Mouse (Mus musculus): ENCODE results near the gene Gng8. TPM values are rescaled to one million over a fixed set of nuclear protein-coding genes. Genes with fewer than 3 reads are reported as not detected.

The Gng8 gene
- not detected for polyA plus RNA-seq (2017; shearing (Covaris generic))

DNA sequence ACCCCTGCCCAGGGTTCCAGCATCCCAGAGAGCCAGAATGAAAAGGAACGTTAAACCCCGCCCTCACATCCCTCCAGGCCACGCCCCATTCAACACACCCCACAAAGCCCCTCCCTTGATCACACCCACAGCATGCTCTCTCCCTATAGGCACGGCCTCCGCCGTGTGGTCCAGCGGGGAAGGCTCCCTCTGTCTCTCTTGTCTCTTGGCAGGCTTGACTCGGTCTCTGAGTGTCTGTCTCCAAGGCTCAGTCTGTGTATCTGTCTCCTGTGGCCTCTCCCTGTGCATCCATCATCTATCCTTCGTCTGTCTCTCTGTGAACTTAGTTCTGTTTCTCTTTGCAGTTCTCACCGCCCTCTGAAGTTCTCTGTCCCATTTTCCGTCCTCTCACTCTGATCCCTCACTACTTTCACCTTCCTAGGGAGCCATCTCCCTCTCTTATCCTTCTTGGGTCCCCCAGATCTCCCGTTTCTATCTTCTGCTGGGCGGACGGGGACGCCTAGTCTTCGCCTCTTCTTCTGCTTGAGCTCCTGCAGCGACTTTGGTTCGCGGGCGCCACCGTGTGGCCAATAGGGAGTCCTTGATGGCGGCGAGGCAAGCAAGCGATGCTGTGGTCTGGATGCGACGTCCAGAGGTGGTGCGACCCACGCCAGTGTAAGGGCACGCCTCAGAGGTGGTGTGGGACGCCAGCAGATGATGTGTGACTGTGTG lies at the start of gene Gng8:
TSS of gene Gng8 (plus strand) at position 146 of the 711 bp plus-strand sequence.

DNA sequence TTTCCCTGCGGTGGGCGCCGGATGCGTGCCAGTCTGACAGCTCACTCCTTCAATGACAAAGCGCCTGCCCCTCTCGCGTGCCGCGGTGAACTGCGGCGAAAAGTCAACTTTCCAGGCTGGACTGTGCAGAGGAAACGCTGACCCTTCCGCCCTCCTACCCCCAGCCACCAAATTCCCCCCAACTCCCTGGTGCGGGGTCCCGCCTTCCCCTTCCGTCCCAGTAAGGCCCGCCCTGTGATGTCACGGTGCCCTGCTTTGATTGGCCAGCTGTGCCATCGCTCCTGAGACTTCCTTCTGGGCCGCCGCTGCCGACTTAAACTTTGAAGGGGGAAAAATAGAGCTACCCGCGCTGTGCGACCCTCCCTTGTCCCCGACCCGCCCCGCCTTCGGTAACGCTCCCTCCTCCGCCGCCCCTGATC lies 48.9 kb upstream of the Gng8 start, which contains the start of gene Prkd2:
TSS of gene Prkd2 (plus strand) at position 258 of the 419 bp plus-strand sequence.

DNA sequence AGATGAGACGGTGACA lies 16.5 kb upstream of the Gng8 start, which contains the start of gene Dact3:
TSS of gene Dact3 (plus strand) at position 8 of the 16 bp plus-strand sequence.

DNA sequence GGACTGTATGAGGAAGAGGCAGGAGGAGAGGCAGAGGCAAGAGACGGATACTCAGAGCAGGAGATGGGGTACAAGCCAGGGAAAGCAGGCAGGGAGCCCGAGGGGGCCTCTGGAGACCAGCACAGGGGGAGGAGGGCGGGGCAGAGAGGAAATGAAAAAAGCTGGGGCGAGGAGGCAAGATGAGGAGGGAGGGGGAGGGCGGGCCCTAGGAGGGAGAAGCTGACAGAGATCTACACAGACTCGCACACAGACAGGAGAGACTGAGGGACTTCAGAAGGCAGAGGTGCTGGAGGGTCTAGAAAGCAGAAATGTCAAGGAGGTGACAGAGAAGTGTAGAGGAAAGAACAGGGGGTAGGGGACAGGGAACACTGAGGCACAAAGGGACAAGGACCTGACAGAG lies 14.7 kb downstream of the Gng8 start, which contains the start of gene Ptgir:
TSS of gene Ptgir (plus strand) at position 210 of the 400 bp plus-strand sequence.

DNA sequence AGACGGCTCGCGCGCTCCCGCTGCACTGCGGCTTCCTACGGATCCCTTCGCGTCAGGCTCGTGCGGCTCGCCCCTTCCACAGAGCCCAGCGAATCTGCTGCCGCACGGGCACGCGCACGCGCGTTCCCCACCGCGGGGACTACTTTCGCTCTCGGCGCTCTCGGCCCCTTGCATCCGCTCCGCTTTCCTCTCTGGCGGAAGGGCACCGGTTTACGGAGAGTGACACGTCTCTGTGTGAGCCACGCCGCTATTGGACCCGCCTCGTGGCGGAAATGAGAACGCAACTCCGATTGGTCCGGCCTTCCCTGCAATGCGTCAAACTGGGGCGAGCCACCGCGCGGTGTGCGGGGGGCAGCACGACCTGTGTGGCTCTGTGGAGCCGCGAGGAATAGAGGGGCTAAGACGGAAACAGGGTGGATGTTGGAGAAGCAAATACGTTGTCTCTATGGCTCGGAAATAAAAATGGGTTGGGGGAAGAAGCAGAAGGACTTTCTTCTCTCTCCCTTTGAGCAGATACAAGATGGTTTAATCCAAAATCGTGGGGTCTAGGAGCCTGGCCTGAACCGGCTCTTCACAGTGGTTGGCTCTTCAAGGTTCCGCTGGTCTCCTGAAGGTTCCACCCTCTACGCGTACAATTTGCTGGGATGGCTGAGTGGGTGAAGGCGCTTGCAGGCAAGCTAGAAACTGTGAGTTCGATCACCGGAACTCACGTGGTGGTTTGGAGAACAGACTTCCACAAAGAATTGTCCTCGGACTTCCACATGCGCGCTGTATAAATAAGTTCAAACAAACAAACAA lies 32.6 kb downstream of the Gng8 start, which contains the start of gene Calm3:
TSS of gene Calm3 (minus strand) at position 78 of the 798 bp plus-strand sequence.

DNA sequence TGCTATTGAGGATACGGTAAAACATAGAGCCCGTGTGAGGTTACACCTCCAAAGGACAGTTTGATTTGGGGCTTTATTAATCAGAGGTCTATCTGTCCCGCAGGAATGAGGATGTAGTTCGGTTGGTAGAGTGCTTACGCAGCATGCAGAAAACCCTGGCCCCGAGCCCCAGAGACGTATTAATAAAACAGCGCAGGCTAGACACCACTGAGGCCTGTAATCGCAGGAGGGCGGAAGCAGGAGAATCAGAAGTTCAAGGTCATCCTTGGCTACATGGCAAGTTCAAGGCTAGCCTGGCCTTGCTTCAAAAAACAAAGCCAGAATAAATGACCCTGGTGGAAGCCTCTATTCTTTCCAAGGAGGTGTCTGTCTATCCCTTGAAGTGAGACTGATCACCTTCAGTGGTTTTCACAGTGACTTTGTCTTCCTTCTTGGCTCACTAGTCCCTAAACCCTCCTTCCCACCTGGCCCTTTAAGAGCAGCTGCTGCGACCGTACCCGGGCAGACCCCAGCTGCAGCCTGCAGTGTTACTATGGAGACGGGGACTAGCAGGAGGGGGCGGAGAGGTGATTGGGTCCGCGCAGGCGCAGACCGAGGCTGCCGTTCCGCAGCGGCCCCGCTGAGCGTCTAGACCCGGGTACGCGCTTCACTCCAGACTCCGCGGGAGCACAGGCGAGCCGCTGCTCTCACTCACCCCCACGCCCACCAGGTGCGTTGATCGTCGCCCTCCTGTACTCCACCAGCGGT lies 52.6 kb downstream of the Gng8 start, which contains the start of gene Pnmal2:
TSS of gene Pnmal2 (plus strand) at position 622 of the 747 bp plus-strand sequence.

Other genes starting within 250 kb of the Gng8 start
- not detected for gene Ceacam15, start 216.1 kb upstream of the Gng8 start, polyA plus RNA-seq (2017; shearing (Covaris generic))
- gene Ceacam9, start 169.9 kb upstream of the Gng8 start, polyA plus RNA-seq (2017; shearing (Covaris generic)): not detected
- gene Ap2s1, start 153.4 kb upstream of the Gng8 start, polyA plus RNA-seq (2017; shearing (Covaris generic)): 85.8 TPM
- gene Slc1a5, start 110.4 kb upstream of the Gng8 start, polyA plus RNA-seq (2017; shearing (Covaris generic)): 258 TPM
- gene Strn4, start 75.9 kb upstream of the Gng8 start, polyA plus RNA-seq (2017; shearing (Covaris generic)): 79.3 TPM
- gene Fkrp, start 75.1 kb upstream of the Gng8 start, polyA plus RNA-seq (2017; shearing (Covaris generic)): 22.8 TPM
- 220 TPM for gene Prkd2, start 48.9 kb upstream of the Gng8 start, polyA plus RNA-seq (2017; shearing (Covaris generic))
- 0.15 TPM for gene Dact3, start 16.5 kb upstream of the Gng8 start, polyA plus RNA-seq (2017; shearing (Covaris generic))
- 4.1 TPM for gene Ptgir, start 14.7 kb downstream of the Gng8 start, polyA plus RNA-seq (2017; shearing (Covaris generic))
- gene Calm3, start 32.3 kb downstream of the Gng8 start, polyA plus RNA-seq (2017; shearing (Covaris generic)): 59.6 TPM
- not detected for gene Pnmal2, start 52.9 kb downstream of the Gng8 start, polyA plus RNA-seq (2017; shearing (Covaris generic))
- gene Pnmal1, start 67.9 kb downstream of the Gng8 start, polyA plus RNA-seq (2017; shearing (Covaris generic)): not detected
- gene Gm42372, start 91.3 kb downstream of the Gng8 start, polyA plus RNA-seq (2017; shearing (Covaris generic)): 1.2 TPM
- gene Ccdc8, start 100.9 kb downstream of the Gng8 start, polyA plus RNA-seq (2017; shearing (Covaris generic)): 0.07 TPM
- 92.2 TPM for gene Ppp5c, start 136.1 kb downstream of the Gng8 start, polyA plus RNA-seq (2017; shearing (Covaris generic))
- gene Hif3a, start 170.6 kb downstream of the Gng8 start, polyA plus RNA-seq (2017; shearing (Covaris generic)): 0.27 TPM
- gene Psg16, start 182.3 kb downstream of the Gng8 start, polyA plus RNA-seq (2017; shearing (Covaris generic)): 0.39 TPM